Mouse (Mus musculus) erythroblast, adult 5-6 weeks (primary cell): ENCODE data around the gene Btbd8. TPM values are rescaled to one million over a fixed set of nuclear protein-coding genes. Genes with fewer than 3 reads are reported as not detected.
A peak's percentile ranks its signal among the peaks of the same experiment; 100 is the strongest.

Experiments used
- ATAC-seq: replicated peaks from 2 replicates; pipeline ENCODE4 v1.8.0; 2016; ENCODE audit warnings: moderate number of reproducible peaks, mild to moderate bottlenecking, moderate TSS enrichment, inconsistent platforms; ENCODE audit not compliant: poor library complexity, low FRiP score, severe bottlenecking
- total RNA-seq, 2 experiments: library from RNA; stranded (forward) in 1 of 2; stranded (reverse) in 1 of 2; fragments of 150-400 nt in 1 of 2; fragments of 200-764, 138-1000 nt in 1 of 2; gene quantifications; 2 replicates each; pipeline versions ENCODE4 v1.2.3 to v1.2.4; 2015 to 2017; ENCODE audit warnings: low replicate concordance in 2 of 2

Btbd8 gene
- total RNA-seq (2015; ENCODE audit: low replicate concordance): 1.9 and 3.1 TPM in 2 replicates
- total RNA-seq (2017; ENCODE audit: low replicate concordance): 5.9 and 6.1 TPM in 2 replicates

DNA sequence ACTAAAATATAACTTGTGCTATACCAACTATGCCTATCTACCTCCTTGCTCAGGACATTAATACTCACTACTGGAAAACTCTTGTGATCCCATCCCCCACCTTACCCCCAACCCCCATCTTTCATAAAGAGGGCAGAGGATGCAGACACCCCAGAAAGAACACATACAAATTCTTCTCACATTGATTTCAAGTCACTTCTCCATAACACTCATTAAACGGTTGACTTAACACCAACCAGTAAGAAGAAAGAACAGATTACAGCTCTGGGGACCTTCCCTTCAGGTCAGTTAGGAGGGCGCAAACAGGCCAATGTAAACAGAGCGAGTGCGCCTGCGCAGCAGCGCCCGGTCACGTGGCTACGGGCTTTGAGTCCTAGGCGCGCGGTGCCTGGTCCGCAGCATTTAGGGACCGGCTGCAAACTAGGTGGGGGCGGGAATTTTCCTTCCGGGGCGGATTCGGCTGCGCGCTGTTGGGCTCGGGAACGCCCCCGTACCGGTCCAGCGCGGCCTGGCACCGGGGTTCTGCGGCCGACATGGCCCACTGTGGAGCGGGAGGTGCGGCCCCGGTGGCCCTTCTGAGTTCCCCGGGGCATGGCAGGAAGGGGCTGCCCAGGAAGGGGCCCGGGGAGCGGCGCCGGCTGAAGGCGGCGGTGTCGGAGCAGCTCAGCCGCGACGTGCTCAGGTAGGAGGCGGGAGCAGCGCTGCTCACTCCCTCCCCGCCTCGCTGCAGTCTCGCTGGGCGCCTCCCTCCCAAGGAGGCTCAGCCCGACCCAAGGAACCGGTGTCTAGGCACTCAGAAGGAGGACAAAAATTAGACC lies at the start of gene Btbd8:
Btbd8 (plus strand) TSS at position 534 of the 818 bp plus-strand sequence.
- peak; percentile 88 for ATAC-seq

- no peak for ATAC-seq
Measured at GRCm38 (mm10) chr5:107389373-107389772, 48.4 kb upstream of the Btbd8 start.

DNA sequence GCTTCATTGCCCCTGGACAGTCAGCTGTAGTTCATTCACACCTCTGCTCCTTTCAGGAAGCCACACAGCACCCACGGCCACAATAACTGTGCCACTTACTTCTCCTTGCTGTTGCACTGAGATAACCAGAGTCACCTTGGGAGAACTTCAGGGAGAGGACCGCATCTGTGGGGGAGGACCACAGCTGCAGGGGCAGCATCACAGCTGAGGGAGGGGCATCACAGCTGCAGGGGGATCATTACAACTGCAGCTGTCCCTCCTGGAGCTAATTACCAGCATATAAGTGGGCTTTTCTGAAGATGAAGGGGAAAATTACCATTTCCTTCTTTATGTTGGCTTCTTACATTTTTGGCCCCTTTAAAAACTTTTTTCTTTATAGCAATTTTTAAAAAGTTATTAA lies 43.4 kb upstream of the Btbd8 start:
- ATAC-seq: no peak

DNA sequence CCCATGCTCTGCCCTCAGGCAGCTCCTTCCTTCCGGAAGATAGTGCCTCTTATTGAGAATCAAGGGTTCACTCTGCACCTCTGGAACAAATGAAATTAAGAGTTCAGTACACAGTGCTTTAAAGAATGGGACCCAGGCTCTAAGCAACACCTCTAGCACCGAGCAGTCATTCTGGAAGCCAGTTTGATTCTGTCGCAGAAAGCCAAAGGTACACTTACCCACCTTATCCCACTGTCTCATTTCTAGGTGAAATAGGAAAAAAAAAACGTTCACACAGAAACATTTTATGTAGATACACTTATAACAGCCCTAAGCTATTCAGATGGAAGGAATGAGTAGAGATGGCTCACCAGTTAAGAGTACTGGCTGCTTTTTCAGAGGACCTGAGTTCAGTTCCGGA lies 35.4 kb upstream of the Btbd8 start, which contains the start of gene Ephx4:
Ephx4 (plus strand) TSS at position 301 of the 400 bp plus-strand sequence.
- ATAC-seq: no peak

DNA sequence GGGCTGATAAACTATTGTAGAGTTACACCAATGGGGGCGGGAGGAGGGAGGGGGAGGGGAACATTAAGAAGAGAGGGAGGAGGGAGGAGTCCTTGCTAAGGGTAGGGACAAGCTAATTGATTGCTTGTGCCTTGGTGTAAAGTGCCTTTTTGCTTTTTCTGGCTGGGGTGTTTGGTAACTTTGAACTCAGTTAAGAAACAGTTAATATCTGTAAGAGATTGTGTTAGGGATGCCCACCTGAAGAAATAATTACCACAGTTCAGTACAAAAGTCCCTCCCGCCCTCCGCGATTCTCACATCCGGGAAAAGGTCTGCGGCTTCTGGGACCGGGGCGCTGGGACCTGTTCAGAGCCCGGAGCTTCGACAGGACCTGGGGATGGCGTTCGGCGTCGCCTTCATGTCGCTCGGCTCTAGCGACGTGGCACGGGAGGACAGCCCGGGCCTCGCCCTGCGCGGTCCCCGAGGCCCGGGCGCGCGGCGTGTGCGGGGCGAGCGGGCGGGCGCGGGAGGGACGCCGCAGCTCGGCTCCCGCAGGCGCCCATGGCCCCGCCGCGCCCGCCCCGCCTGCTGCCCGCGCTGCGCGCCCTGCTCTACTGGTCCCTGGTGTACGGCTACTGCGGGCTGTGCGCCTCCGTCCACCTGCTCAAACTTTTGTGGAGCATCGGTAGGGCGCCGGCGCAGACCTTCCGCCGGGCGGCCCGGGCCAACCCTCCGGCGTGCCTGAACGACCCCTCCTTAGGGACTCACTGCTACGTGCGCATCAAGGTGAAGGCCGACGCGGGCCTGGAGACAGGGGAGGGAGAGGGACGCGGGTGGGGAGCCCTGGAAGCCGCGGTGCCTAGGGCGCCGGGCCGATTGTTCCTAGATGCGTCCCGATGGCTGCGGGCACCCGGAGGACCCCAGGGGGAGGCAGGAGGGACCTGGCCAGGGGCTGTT lies 34.5 kb upstream of the Btbd8 start:
- ATAC-seq: no peak

DNA sequence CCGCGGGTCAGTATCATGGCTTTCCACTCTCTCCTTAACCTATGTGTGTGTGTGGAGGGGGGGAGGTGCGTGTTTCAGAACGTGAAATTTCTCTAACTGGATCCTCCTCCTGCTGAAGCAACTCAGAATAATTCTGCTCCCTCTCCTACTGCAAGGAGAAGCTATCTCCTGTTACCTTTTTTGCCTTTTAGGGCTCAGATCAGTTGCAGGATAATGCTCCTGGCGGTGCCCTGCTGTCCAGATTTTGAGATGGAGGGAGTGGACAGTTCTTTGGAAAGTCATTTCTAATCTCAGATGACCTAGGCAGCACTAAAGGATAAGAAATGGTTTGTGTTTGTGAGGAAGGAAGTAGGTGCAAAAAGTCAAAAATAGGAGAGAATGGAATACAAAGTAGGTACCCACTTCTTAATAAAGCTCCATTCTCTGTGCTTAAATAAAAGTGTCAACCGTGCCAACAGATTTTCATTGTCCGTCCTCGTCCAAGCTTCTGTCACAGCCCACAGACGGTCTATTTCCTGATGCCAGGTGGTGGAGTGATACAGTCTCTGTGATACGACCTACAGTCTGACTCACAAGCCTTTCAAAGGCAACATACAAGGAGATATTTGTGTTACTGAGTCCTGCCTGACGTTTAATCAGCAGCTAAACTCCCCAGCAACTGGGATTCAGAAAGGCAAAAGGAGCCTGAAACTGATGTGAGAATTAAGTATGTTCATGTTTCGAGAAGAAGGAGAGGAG lies 33.7 kb upstream of the Btbd8 start:
- ATAC-seq: no peak

- no peak for ATAC-seq
Measured at GRCm38 (mm10) chr5:107405361-107405760, 32.4 kb upstream of the Btbd8 start.

DNA sequence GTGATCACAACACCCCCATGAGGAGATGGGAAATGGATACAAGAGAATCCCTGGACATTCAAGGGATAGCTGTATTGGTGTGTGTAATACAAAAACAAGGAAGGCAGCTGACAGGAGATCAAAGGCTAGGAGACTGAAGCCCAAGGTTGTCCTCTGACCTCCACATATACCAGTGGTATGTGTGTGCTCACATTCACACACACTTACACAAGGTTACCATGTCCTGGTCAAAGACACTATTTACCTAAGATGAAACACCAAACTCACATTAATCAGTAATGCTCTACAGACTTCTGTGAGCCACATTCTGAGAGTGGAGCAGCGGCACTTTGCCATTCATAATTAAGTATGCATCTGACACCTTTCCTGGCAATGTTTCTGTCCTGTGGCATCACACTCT lies 27.5 kb upstream of the Btbd8 start:
- no peak for ATAC-seq

GRCm38 (mm10) chr5:107411326-107411725 lies 26.5 kb upstream of the Btbd8 start:
- no peak for ATAC-seq

DNA sequence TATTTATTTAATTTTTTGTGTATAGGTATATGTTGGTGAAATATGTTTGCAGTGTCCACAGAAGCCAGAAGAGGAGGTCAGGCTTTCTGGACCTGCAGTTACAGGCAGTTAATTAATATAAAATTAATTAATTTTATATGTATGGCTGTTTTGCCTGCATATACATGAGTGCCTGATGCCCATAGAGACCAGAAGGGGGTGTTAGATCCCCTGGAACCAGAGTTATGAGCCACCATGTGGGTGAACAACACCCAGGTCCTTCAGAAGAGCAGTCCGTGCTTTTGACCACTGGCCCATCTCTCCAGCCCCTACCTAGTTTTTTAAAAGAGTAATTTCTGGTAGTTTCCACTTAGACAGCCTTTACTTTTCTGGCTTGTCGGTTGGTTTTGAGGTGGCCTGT lies 25.5 kb upstream of the Btbd8 start:
- no peak for ATAC-seq

GRCm38 (mm10) chr5:107415098-107415497 lies 22.7 kb upstream of the Btbd8 start:
- ATAC-seq: no peak

- ATAC-seq: no peak
Measured at GRCm38 (mm10) chr5:107421676-107422075, 16.1 kb upstream of the Btbd8 start.

GRCm38 (mm10) chr5:107431249-107431648 lies 6.5 kb upstream of the Btbd8 start, which contains the start of gene Lpcat2b:
Gene Lpcat2b, plus strand, starts transcription at chr5:107431549.
- ATAC-seq: no peak

DNA sequence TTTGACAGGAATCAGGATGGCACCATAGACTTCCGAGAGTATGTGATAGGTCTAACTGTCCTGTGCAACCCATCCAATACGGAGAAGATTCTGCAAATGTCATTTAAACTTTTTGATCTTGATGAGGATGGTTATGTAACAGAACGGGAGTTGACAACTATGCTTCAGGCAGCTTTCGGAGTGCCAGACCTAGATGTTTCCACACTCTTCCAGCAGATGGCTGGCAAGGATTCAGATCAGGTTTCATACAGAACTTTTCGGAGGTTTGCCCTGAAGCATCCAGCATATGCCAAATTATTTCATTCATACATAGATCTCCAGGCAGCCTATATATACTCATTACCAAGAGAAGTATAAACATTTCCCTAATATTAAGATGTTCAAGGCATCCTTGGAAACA lies 3.8 kb upstream of the Btbd8 start:
- ATAC-seq: no peak

- ATAC-seq: no peak
Measured at GRCm38 (mm10) chr5:107436185-107436584, 1.6 kb upstream of the Btbd8 start.

- peak; percentile 40; the same call in 1 of the 2 replicates for ATAC-seq
Measured at GRCm38 (mm10) chr5:107436587-107437209, 1.1 kb upstream of the Btbd8 start.

DNA sequence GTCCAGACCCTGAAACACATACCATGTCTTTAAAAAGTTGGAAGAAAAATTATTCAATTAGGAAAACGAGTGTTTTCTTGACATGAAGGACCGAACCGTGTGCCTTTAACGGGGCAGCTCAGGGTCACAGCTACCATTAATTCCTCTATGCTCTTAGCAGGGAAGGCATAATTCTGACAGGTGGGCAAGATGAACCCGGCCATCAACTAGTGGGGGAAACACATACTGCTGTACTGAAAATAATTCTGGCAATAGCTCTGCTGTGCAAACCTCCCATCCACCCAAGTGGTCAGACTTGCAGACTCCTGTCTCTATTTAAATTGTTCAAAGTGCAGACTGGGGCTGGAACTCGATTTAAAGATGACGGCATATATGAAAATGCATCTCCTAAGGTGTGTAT lies 556 bp downstream of the Btbd8 start:
- ATAC-seq: peak; percentile 30

DNA sequence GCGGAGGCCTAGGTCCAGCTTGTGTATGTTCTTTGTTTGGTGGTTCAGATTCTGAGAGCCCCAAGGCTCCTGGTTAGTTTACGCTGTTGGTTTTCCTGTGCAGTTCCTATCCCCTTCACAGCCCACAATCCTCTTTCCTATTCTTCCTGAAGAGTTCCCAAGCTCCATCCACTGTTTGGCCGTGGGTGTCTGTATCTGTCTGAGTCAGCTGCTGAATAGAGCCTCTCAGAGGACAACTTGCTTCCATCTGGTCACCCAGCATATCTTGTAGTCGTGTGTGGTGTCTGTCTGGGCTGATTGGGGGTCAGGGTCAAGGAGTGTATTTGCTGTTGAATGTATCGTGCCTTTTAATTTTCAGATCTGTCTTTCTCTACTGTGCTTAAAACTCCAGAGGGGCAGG lies 4.1 kb downstream of the Btbd8 start:
- no peak for ATAC-seq

GRCm38 (mm10) chr5:107444251-107444650 lies 6.5 kb downstream of the Btbd8 start:
- ATAC-seq: no peak
